Mouse (Mus musculus): ENCODE results near the gene Glrx5.
A peak's percentile ranks its signal among the peaks of the same experiment; 100 is the strongest.

Glrx5 gene

GRCm38 (mm10) chr12:105004956-105005714 lies 27.4 kb upstream of the Glrx5 start:
- no peak for DNase-seq (ENCODE audit: low spot score)

GRCm38 (mm10) chr12:105005715-105005972 lies 26.8 kb upstream of the Glrx5 start:
- no peak for DNase-seq (ENCODE audit: low spot score)

GRCm38 (mm10) chr12:105008150-105008549 lies 24.3 kb upstream of the Glrx5 start:
- DNase-seq (ENCODE audit: low spot score) = no peak

DNA sequence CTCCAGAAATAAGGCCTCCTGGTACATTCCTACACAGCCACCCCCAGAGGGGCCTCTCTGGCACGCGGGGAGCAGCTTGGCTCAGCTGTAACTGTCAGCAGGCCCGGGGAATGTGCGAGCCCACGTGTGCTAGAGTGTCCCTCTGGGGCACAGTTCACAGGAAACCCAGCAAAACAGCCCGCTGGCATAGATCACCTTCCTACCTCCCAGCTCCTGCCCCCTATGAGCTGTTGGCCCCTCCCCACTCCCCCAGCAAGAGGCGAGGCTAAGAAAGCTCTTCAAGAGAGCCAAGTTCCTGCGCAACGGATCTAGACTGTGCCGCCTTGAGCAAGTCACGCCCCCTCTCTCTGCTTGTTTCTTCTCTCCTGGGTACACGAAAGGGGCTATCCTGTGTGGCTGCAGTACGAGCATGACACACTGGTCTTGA lies 23.7 kb upstream of the Glrx5 start:
- no peak for DNase-seq (ENCODE audit: low spot score)

DNA sequence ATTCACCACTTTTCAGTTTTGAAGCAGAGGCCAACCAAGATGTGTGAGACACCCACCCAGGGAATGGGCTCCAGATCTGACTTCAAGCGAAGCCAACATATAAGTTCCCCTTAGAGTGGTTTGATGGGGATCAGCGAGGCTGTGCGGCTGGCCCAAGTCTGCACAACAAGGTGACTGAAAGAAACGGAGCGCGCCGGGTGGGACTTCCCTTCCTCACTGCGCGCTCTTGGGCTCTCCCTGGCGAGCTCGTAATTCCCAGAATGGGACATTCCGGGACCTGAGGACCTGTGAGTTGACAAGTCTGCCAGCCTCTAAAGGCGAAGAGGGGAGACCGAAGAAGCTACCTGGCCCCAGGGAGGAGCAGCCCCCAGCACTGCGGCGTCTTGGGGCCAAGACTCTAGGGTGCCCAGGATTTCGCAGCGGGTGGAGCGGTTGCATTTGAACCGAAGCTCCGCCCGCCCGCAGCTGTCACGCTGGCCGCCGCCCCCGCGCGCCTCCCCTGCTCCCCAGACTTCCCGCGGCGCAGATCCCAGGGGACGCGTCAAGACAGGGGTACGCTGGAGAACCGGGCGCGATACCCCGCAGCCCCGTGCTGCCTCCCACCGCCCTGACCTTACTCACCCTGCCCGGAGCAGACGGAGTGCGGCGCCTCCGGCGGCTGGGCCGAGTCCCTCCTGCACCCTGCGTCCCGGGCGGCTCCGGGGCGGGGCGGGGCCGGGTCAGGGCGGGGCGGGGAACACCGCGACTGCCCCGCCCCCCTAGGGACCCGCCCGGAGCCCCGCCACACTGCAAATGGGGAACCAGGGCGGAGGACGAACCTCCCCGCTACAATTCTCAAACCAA lies 22.9 kb upstream of the Glrx5 start, which contains the start of gene Syne3:
Syne3 (minus strand) TSS at position 440 of the 843 bp plus-strand sequence.
- peak; percentile 52 for DNase-seq (ENCODE audit: low spot score)

DNA sequence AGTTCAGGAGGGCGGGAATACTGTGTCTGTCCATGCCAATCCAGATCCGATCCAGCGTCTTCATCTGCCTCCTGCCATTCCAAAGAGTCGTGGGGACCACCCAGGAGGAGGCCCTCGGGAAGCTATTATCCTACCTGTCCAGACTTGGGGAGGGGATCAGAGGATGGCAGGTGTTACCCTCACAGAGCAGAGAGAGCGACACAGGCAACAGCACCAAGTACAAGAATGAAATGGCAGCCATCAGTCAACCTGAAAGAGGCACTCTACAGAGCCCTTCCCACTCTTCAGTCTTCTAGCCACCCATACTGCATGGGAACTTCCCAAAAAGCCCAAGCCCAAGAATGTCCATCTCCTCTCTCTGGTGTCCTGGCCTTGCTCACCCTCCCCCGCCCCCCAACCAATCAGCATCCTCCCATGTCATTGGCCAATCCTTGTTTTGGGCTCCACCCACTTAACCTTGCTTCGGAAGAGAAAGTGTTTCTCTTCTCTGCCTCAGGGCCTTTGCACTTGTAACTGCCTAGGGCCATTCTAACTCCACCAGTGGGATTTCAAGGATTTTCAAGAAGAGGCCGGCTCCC lies 22.2 kb upstream of the Glrx5 start:
- no peak for DNase-seq (ENCODE audit: low spot score)

GRCm38 (mm10) chr12:105011589-105011988 lies 20.9 kb upstream of the Glrx5 start:
- DNase-seq (ENCODE audit: low spot score) = no peak

DNA sequence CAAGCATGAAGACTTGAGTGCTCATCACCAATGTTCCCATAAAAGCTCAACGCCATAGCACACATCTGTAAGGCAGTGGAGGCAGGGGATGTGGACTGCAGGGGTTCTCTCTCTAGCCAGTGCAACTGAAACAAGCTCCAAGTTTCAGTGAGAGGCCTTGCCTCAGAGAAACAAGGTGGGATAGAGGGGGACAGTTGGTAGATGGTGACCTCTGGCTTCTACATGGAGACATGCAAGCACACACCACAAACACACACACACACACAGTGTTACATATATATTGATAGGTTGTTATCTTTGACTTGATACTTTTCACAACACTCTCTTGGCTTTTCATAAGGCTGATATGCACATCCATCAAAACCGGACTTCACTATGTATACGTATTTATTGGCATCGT lies 20.2 kb upstream of the Glrx5 start:
- DNase-seq (ENCODE audit: low spot score) = no peak

DNA sequence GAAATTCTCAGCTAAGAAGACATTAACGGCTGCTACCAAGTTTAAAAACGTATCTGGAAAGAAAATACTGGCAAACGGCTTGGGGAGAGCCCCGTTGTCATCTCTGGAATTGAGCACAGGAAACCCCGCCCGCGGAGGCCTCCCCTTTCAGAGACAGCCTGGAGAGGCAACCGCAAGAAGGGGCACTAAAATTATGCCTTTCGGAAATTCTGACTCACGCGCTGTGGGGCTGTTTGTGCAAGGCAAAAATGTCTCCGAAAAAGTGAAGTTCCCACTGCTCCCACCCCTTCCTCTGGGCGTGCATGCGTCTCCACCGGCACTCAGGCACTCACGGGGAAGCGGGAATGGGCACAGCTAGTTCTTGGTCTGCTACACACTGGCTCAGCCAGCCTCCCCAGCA lies 19.4 kb upstream of the Glrx5 start:
- peak; percentile 39 for DNase-seq (ENCODE audit: low spot score)

GRCm38 (mm10) chr12:105016199-105016598 lies 16.3 kb upstream of the Glrx5 start:
- no peak for DNase-seq (ENCODE audit: low spot score)

DNA sequence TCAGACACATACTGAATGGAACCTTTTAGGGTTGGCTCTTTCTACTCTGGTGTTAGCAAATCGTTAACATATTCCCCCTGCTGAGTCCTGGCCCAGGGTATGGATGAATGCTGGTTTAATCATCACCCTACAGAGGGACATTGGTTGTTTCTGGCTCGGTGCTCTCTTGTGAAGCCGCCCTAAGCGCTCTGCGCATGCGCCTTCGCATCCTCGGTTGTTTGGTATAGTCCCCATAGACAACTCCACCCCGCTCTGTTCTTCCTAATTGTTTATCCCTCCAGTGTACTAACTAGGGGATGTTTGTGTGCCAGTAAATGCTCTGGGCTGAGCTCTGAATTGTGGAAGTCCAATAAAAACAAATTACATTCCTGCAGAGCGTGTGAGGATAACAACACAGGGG lies 15.8 kb upstream of the Glrx5 start:
- DNase-seq (ENCODE audit: low spot score) = no peak

DNA sequence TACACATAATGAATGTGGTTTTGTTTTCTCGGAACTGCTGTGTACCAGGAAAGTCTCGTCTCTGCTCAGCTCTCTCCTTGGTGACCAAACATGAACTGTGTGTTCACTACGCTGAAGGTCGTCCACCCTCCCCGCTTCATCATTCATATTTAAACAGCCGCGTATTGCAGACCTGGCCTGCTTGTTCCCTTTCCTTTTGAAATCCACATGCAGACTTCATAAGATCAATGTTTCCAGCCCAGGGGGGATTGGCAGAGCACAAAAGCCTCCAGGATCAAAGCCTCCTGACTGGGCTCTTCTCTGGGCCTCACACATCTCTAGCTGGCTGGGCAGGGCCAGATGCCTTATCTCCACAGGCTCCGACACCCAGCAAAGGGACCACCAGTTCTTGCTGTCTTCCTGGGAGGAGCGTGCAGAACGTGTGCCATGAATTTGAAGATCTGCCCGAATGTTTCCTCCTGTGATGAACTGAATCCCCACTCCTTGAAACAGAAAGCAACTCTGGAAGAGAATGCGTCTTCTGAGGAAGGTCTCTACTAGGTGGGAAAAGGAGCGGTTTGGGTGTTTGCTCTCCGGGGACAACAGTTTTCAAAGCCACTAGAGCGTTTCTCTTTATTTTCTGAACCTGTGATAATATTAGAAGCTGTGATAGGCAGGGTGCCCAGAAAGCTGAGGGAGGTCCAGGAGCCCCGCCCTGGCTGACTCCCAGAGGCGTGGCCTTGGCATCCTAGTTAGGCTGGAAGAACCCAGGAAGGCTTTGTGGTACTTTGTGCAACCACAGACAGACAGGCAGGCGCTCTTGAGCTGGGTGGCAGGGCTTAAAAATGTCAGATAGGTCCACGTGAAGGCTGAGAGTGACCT lies 12.9 kb upstream of the Glrx5 start:
- peak; percentile 59 for DNase-seq (ENCODE audit: low spot score)

DNA sequence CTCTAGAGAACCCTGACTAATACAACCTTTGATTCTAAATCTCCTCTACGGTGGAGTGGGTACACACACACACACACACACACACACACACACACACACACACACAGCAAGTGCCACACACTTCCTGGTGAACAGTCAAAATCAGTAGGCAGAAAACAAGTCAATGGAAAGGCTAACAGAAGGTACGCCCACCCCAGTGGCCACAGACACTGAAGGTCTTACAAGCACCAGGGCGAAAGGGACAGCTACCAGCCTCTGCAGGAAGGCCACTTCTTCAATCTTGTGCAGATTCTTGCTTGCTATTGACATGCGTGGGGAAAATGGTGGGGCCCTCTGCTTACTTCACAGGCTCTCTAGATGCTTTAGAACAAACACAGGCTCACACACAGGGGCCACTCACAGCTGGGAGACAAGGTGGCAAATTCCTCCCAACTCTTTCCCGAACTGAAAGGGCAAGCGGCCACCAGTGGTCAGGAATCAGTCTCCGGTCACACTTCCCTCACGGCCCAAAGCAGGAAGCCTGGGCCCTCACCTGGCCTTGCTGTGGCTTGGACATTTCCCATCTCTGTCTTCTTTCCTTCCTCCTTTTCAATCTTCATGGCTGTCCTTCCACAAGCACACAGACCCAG lies 10.9 kb upstream of the Glrx5 start:
- DNase-seq (ENCODE audit: low spot score) = no peak

DNA sequence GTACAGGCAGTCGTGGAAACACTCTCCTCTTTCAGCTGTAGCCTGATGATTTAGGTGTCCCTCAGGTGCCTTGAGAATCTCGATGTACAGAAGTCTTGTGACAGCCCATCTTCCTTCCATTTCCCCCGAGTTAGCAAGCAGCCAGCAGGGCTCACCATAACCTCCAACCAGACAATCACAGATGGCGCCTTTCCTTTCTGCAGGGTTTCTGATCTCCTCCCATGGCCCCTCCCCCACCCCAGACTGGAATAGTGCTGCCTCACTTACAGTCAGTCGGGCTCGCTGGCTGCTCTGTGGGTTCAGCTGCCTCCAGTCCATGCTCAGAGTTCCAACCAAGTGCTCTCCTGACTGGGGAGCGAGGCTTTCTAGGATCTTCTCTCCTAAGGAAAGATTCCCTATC lies 10.3 kb upstream of the Glrx5 start:
- no peak for DNase-seq (ENCODE audit: low spot score)

DNA sequence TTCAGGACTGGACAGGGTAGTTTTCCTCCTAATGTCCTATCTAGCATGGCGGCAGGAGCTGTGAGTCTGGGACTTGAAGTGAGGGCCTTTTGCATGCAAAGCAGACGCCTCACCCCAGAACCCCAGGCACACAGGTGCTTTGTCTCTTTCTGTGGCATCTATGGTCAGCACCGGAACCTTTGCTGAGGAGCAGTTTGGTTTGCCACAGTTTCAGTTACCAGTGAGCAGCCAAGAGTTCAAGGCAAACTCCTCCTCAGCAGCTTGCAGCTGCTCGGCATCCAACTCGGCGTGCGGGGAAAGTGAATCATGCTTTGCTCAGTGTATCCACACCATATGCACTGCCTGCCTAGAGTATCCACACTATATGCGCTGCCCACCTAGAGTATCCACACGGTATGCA lies 9.7 kb upstream of the Glrx5 start:
- no peak for DNase-seq (ENCODE audit: low spot score)

- peak; percentile 61 for DNase-seq (ENCODE audit: low spot score)
These were observed 7.1 kb upstream of the Glrx5 start for GRCm38 (mm10) chr12:105025271-105025946.

- no peak for DNase-seq (ENCODE audit: low spot score)
These were observed 6.4 kb upstream of the Glrx5 start for GRCm38 (mm10) chr12:105025947-105026586.

DNA sequence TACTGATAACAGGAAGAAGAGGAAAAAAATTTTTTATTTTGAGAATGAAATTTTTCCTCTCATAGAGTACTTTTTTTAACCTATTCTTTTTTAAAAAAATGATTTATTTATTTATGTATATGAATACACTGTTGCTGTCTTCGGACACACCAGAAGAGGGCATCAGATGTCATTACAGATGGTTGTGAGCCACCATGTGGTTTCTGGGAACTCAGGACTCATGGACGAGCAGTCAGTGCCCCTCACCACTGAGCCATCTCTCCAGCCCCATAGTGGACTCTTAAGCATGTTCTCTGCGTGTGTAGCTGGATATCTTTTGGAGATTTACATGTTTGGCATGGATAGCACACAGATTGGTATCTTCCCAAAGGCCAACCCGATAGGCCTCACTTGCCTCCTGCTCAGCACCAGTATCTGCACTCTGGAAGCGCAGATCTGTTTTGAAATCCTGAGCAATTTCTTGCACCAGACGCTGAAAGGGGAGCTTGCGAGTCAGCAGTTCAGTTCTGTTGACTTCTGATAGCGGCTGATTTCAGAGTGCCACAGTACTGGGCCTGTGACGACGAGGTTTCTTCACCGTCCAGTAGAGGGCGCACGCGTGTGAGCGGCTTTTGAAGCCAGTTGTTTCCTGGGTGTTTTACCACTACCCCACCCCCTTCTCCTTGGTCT lies 5.0 kb upstream of the Glrx5 start:
- DNase-seq (ENCODE audit: low spot score) = peak; percentile 66

- DNase-seq (ENCODE audit: low spot score) = no peak
These were observed 2.6 kb upstream of the Glrx5 start for GRCm38 (mm10) chr12:105029890-105030289.

Measured in ovary, postnatal 14 days (tissue).